Mouse (Mus musculus): ENCODE measurements at regions not wholly inside any gene's neighbourhood (a gene's known extent, or its start where the extent isn't known, plus 50 kb on each side); places are given as distances from the start of the nearest gene placed in this dataset. TPM values are rescaled to one million over a fixed set of nuclear protein-coding genes. Genes with fewer than 3 reads are reported as not detected.

- H3K9ac ChIP-seq (replicated peaks; ENCODE audit: low read length): no peak overlapping the region
- ATAC-seq (ENCODE audit: low FRiP score, low TSS enrichment) (no peak), DNase-seq (no peak)
- no peaks in the 10 kb centered on the region for H3K9me3 ChIP-seq (ENCODE audit: control insufficient read depth, low read length)
- H3K36me3 ChIP-seq (ENCODE audit: control insufficient read depth, insufficient read depth, low read length): no peaks in the 10 kb centered on the region
- WGBS: 85% methylated on average over 1 of the region's 1 CpGs
- no peak overlapping the region for H3K27ac ChIP-seq (replicated peaks; ENCODE audit: low read depth, low read length)
- H3K27me3 ChIP-seq (ENCODE audit: control insufficient read depth, insufficient read depth, low read length): no peaks in the 10 kb centered on the region
- no peak overlapping the region for H3K4me2 ChIP-seq (ENCODE audit: low read length)
- H3K4me3 ChIP-seq (replicated peaks; ENCODE audit: low read depth, low read length): no peak overlapping the region
- H3K4me1 ChIP-seq (ENCODE audit: control insufficient read depth, insufficient read depth, low read length): no peaks in the 10 kb centered on the region
Observed at GRCm38 (mm10) chr13:75647513-75647912, 59.0 kb upstream of the Ell2 start.

GRCm38 (mm10) chr13:75651941-75652340 is 54.6 kb upstream of the Ell2 start:
- Histone ChIP-seq H3K36me3 (ENCODE audit: control insufficient read depth, insufficient read depth, low read length) (no peaks in the 10 kb centered on the region), H3K4me2 (ENCODE audit: low read length) (no peak overlapping the region), H3K9ac (replicated peaks; ENCODE audit: low read length) (no peak overlapping the region), H3K27me3 (ENCODE audit: control insufficient read depth, insufficient read depth, low read length) (no peaks in the 10 kb centered on the region), H3K4me3 (replicated peaks; ENCODE audit: low read depth, low read length) (no peak overlapping the region), H3K27ac (replicated peaks; ENCODE audit: low read depth, low read length) (no peak overlapping the region), H3K4me1 (ENCODE audit: control insufficient read depth, insufficient read depth, low read length) (no peaks in the 10 kb centered on the region), H3K9me3 (ENCODE audit: control insufficient read depth, low read length) (no peaks in the 10 kb centered on the region)
- WGBS: 85% methylated on average over 3 of the region's 3 CpGs
- DNase-seq (no peak), ATAC-seq (ENCODE audit: low FRiP score, low TSS enrichment) (no peak)

- WGBS: 87% methylated on average over 2 of the region's 2 CpGs
- Histone ChIP-seq H3K4me1 (ENCODE audit: control insufficient read depth, insufficient read depth, low read length) (no peaks in the 10 kb centered on the region), H3K9ac (replicated peaks; ENCODE audit: low read length) (no peak overlapping the region), H3K27me3 (ENCODE audit: control insufficient read depth, insufficient read depth, low read length) (no peaks in the 10 kb centered on the region), H3K4me3 (replicated peaks; ENCODE audit: low read depth, low read length) (no peak overlapping the region), H3K4me2 (ENCODE audit: low read length) (no peak overlapping the region), H3K9me3 (ENCODE audit: control insufficient read depth, low read length) (no peaks in the 10 kb centered on the region), H3K27ac (replicated peaks; ENCODE audit: low read depth, low read length) (no peak overlapping the region), H3K36me3 (ENCODE audit: control insufficient read depth, insufficient read depth, low read length) (no peaks in the 10 kb centered on the region)
- ATAC-seq (ENCODE audit: low FRiP score, low TSS enrichment) (no peak), DNase-seq (no peak)
Observed at GRCm38 (mm10) chr13:75652966-75653365, 53.6 kb upstream of the Ell2 start.

MicroRNA genes in the stretch of these regions (microRNA counts, 519-probe panel; counts per million panel counts)
- microRNA mmu-miR-682: not detected

Small RNA genes in the stretch of these regions (microRNA-seq; reads per million reads assigned to microRNA genes)
- not detected for gene Mir682

Measured in midbrain, embryonic 14.5 days (tissue).